Mouse (Mus musculus) urinary bladder, postnatal 14 days (tissue): Measurements from ENCODE around the gene Fkbp5.

Source experiments
- DNase-seq: peaks from one replicate; pipeline ENCODE4 v3.0.0; 2021; ENCODE audit warnings: low spot score

Fkbp5 gene

GRCm38 (mm10) chr17:28502196-28502821, 15.0 kb downstream of the Fkbp5 start:
- DNase-seq: peak; percentile 76

- no peak for DNase-seq
These were observed 16.9 kb downstream of the Fkbp5 start for GRCm38 (mm10) chr17:28500465-28500864.

- no peak for DNase-seq
These were observed 18.1 kb downstream of the Fkbp5 start for GRCm38 (mm10) chr17:28499190-28499589.

- no peak for DNase-seq
These were observed 21.5 kb downstream of the Fkbp5 start for GRCm38 (mm10) chr17:28495832-28496231.

DNA sequence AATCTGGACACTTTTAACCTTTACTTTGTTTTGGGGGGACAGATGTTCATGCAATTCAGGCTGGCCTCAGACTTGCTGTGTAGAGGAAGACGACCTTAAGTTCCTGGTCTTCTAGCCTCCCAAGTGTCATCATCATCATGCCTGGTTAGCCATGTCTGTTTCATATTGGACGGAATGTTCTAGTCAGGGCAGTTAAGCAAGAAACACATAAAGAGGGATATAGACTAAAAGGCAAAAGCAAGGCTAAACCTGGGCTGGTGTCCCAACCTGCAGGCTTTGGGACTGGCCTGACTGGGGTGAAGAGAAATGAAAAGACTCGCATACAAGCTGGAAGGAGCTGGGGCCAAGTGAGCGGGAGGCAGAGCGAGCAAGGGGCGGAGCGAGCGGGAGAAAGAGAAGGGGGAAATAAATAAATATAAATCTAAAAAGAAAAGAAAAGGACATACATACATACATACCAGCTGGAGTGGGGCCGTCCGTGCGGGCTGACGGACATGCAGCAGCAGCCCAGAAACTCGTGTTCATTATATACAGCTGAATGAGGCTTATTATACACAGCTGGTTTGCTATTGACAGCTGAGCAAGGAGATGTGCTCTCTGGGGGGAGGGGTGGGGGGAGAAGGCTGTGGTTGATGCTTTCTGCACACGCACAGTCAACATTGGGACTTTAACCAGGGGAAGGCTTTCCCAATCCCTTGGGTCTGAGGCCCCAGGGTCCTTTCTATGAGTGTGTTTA, 26.1 kb downstream of the Fkbp5 start:
- no peak for DNase-seq

DNA sequence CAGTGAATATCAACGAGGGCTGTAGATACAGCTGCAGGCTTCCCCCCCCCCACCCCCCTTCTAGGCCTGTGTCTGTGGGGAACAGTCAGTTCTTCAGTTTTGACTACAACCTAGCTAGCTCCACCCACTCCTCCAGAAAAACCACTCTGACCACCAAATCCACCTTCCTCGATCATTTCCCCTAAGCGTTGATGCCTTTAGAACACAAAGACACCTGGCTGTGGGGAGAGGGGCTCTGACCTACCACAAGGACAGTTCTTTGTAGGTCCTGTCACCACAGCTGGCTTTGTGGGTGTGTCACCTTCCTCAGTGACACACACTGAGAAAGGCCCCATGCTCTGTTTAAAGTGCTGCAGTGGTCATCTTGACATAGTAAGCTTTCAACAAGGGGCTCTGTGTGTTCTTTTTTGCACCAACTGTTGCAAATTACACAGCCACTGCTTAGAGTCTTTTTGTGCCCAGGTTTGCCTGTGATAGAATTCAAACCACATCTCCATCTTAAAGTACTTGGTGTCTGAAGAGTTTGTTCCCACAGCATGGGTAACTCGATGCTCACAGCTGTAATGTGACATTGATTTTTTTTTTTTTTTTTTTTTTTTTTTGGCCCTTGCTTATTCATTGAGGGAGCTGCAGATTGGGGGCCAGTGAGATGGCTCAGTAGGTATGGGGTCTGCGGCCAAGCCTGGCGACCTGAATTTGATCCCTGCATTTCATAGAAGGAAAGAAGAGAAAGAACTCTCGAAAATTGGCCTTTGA, 28.9 kb downstream of the Fkbp5 start:
- DNase-seq: no peak

DNA sequence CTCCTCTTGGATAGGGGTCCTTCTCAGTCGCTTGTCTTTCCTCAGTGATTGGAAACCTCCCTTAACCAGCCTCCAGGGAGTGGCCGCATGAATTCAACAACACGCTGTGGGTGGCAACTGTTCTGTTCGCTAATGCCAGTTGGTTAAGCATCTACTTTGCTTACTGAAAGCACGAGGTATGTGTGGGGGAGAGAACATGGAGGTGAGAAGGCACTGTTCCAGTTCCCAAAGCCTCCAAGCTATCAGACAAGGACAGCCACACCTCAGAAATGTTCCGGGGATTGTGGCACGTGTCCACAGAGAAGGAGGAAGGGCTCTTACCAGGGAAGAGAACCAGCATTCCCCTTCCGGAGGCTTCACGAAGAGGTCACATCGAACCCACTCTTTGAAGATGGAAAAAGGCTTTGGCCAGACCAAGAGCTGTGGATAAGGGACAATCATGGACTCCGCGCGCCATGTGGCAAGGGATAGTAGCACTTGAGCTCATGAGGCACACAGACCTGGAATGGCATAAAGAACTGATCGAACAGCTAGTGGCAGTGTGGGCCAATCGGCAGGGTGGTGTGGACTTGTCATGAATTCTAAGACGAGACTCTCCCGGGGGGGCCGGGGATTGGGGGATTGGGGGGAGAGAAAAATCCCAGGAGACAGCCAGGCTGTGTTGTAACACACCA, 29.6 kb downstream of the Fkbp5 start:
- DNase-seq: no peak

GRCm38 (mm10) chr17:28486720-28487119, 30.6 kb downstream of the Fkbp5 start:
- no peak for DNase-seq

DNA sequence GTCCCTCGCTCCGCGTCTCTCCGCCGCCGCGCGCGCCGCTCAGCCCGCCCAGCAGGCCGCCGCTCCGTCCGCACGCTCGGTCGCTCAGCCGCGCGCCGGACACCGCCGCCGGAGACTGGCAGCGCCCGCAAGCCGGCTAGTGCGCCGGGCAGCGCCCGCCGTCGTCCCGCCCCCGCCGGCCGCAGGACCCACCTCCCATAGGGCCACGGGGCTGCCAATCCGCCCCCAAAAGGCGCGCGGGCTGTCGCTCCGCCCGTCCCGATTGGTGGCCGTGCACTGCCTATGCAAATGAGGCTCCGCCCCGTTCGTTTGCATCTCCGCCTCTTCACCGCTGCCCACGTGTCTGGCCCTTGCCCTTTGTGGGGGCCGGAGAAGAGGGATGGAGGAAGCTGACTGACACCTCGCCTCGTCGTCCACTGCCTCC, 31.3 kb downstream of the Fkbp5 start:
- peak; percentile 98 for DNase-seq

- DNase-seq: peak; percentile 51
These were observed 31.8 kb downstream of the Fkbp5 start for GRCm38 (mm10) chr17:28485446-28485948.

- DNase-seq: no peak
These were observed 32.5 kb downstream of the Fkbp5 start for GRCm38 (mm10) chr17:28484704-28485445.

GRCm38 (mm10) chr17:28477421-28477820, 39.9 kb downstream of the Fkbp5 start:
- no peak for DNase-seq

DNA sequence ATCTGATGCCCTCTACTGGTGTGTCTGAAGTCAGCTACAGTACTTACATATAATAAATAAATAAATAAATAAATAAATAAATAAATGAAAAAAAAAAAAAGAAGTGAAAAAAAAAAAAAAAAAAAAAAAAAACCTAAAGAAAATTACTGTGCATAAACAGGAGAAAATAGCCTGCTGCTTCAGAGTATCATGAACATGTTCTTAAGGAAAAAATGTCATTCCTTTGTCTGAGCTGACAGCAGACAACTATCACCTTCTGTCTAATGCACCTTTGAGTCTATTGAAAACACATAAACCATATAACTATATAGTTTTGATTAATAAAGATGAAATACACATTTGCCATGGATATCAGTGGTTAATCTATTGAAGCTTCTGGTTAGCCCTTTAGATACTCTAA, 40.9 kb downstream of the Fkbp5 start:
- DNase-seq: no peak

DNA sequence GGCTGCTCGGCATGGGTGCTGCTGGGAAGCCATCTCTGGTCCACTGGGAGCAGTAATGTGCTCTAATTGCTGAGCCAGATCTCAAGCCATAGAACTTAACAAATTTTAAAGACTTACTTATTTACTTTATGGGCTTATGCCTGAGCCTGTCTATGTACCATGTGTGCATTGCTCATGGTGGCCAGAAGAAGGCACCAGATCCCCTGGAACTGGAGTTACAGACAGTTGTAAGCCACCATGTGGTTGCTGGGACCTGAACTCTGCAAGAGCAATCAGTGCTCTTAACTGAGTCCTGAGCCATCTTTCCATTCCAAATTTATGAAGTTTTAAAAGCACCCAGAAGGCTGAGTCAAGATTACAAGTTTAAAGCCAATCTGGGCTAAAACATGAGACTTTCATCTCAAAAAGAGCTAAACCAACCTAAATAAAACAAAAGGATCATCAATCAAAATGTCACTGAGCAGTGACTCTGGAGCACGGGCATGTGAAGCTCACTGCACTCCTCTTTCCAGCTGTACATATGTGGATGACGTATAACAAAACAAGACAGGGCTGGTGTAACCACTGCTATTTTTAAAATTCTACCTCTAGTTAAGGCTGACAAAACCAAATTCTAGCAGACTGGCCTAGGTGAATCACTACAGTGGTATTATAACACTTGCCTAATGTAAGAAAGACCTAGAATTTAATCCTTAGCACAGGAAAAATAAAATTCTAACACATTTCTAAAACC, 41.6 kb downstream of the Fkbp5 start:
- no peak for DNase-seq

GRCm38 (mm10) chr17:28472696-28473095, 44.6 kb downstream of the Fkbp5 start:
- DNase-seq: no peak

GRCm38 (mm10) chr17:28470876-28471275, 46.5 kb downstream of the Fkbp5 start:
- no peak for DNase-seq

DNA sequence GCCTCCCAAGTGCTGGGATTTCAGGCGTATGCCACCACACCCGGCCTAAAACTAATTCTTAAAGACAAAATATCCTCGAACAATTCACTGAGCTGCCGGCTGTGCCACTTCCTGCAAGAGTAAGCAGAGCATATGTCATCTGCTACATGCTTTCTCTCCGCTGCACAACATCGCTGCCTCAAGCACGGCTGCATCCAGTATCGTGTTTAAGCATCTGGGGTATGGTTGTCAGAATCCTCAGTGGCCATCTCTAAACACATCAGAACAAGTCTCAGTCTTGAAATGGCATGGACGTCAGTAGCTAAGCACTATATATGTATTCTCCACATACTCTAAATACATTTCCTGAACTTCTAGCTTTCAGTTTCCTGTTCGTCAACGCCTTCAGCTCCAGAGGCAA, 49.6 kb downstream of the Fkbp5 start:
- no peak for DNase-seq

DNA sequence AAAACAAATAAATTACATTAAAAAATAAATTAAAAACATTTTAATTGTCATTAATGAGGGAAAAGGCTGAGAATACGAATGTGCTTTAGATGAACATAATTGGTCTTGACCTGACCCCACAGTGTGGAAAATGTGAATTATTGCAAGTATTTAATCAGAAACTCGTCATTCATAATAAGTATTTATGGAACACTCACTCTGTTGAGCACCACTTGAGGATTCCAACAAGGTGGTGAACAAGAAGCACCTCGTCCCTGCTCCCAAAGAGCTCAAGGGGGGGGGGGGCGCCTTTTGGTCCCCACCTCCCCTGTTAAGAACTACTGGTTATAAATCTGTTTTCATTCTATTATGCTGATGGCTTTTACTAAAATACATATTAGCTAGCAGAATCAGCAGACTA, 51.4 kb downstream of the Fkbp5 start:
- DNase-seq: no peak

- no peak for DNase-seq
These were observed 53.5 kb downstream of the Fkbp5 start for GRCm38 (mm10) chr17:28463701-28464443.

DNA sequence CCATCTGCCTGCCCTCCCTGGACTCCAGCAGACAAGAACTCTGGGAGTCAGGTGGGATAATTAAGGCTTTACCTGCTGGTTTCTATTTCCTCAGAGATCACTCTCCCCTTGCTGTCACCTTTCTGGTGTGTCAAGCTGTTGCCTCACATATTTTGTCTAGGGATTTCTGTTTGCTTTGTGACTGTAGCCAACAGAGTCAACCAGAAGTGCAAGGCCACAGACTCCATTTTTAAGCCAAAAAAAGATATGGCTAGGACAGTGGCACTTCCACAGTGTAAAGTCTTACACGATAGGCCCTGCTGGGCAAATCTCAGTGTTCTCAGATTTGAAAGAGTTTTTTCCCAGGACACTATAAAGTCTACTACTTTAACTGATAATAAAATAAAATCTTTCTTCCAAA, 56.9 kb downstream of the Fkbp5 start:
- no peak for DNase-seq
